Mouse (Mus musculus) ovary, postnatal 36 days (tissue): ENCODE results near the gene Akap2.
"Not testable (repeated sequence)": the region's sequence is repeated elsewhere in the genome, so short reads cannot be mapped to it uniquely, and the experiment has no call there.

Experiments used
- DNase-seq: peaks from one replicate; pipeline ENCODE4 v3.0.0; 2022; ENCODE audit warnings: low spot score, mixed read lengths

The Akap2 gene

DNA sequence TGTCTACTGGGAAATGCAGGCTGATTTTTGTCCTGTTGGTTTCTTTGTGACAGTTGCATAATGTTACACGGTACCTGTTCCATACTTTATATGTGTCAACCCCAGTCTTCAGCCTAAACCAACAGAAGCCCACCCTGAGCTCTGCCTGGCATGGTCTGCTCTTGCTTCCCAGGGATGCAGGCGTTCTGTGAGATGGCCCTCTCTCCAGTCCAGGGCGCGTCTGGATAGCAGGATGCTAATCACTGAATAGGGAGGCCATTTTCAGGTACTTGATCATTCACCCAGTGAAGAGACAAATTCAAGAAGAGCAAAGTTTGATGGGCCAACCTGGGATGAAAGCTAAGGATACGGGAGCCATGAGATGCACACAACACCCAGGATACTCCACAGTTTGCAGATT is 161.7 kb downstream of the Akap2 start:
- no peak for DNase-seq

DNA sequence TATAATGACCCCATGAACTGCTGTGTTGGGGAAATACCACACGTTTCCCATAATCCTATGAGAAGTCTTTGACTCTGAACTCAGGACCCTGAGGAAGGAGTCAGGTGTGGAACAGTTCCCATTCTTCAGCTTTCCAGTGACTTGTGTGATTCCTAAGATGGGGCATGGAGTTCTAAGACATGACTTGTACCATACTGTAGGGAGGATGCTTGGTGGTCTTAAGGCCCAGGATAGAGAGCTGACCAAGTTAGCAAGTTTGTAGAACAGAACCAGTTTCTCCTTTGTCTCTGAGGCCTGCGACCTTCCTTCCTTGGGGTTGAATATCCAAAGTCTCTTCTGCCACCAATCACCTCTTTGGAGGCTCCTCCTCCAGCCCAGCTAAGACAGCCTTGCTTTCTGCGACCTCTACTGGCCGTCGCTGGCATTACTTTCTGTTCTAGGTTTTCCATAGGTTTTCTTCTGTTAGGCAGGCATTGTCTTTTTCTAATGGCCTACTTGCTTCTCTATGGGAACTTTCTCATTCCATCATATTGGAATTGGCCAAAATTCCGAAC is 162.4 kb downstream of the Akap2 start:
- peak; percentile 74 for DNase-seq

DNA sequence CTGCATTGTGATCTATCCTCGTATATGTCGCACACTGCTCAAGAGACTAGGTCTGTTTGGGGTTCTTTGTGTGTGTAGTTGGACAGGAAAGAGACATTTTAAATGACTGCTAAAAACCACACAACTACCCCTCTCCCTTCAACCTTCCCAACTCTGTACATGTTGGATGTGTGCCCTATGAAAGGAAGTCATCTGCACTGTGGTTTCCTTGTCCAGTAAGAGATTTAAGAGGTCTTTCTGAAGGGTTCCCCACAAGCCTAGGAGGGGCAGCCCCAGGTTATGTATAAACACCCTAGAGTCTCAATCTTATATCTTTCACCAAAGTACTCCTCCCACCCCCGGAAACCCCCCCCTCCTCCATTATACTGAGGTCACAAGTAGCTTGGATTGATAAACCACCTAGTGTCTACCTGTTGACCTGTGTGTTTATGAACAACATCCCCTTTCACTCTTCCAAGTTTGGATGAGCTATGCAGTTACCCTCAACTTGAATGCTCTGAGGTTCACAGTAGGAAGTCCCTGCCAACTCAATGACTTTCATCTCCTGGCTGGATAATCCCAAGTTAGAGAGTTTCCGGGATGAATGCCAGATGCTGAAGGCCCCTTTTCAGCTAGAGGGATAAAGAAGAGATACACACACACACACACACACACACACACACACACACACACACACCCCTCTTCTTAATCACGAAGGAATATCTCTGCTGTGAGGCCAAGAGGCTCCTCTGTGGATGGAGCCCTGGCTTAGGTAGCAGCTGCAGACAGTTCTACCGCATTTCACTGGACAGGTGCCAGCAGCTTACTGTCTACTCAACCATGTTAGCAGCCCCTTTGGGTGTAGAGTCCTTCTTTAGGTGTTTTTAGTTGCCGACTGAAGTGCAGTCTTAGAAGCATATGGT is 166.3 kb downstream of the Akap2 start:
- DNase-seq, result no peak

DNA sequence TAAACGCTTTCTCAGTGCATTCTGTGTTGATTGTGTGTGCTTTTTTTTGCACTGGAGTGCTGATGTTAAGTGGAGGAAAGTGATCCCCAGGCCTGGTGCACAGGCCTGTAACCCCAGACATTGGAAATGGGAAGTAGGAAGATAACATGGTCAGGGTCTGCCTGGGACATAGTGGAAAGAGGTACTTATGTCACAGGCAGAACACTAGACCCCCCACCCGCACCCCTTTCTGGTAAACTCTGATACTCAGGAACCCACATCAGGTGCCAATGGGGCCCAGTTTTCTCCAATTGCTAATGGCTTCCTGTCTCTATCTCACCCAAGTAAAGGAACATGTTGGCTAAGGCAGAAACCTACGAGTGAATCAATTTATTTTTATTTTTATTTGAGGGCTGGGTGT is 167.1 kb downstream of the Akap2 start:
- DNase-seq, result no peak

DNA sequence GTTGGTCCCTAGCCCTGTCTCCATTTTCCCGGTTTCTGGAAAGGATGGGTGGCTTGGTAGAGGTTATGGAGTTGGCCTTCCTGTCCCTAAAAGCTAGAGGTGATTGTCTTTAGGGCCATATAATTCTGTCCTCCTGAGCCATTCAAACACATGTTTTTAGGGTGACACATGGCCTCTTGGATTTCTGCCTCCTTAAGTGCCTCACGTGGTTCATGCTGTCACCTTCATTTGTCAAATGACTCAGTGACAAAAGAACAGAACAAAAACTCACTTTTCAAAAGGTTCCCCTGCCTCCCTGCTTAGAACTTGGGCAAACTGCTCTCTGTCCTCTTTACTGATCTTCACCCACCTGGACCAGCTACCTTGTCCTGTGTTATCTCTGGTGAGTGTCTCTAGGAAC is 167.7 kb downstream of the Akap2 start:
- no peak for DNase-seq

DNA sequence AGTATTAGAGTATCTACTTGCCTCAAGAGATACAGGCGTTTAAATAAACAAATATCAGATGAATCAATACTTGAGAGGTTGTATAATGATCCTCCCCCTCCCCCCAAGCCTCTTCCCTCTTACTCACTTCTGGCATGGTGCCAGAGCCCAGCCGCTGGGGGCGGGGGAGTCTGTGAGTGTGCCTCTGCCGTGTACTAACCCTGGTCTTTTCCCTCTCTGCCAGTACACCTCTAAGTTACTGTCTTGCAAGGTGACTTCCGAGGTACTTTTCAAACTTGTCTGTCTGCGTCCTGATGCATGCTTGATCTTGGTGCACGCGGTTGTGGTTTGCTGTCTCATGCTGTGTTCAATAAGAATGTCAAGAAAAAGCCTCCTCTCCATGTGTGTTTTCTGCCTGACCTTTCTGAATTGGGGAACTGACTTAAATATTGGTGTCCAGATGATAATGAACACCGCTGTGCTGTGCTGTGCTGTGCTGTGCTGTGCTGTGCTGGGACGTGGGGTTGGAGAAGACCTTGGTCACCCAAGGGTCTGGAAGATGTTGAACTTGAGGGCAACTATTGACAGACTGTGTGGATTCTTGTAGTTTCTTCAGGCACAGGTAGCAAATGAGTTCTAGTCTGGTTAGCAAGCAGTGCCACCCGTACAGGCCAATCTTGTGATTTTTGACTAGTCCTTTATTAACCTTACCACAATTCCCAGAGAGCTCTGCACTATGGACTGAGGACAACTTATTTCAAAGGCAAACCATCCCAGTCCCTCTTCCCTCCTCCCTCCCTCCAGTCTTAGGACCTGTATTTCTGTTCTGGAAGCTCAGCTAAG is 168.8 kb downstream of the Akap2 start:
- DNase-seq, result peak; percentile 37

DNA sequence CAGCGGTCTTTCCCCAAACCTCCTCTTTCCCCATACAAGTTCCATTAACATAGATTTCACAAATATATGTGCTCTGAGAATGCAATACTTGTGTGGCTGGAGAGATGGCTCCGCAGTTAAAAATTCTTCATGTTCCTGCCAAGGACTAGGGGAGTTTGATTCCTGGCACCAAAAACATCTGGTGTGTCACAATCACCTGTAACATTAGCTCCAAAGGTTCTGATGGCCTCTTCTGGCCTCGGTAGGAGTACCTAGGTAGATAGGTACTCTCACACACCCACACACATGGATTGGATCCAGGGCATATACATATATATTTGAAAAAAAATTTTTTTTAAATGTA is 169.4 kb downstream of the Akap2 start:
- DNase-seq, result no peak

DNA sequence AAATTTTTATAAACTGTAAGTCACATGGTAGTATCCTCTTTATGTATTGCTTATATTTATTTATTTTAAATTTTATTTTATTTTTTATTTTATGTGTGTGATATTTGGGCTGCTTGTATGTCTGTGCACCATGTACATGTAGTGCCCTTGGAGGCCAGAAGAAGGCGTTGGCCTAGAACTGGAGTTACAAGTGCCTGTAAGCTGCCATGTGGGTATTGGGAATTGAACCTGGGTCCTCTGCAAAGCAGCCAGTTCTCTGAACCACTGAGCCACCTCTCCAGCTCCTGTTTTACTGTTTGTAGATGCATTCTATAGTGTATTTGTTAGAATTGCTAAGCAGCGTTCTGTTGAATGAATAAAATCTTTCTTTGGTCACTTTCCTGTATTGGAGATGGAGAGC is 170.8 kb downstream of the Akap2 start:
- no peak for DNase-seq

DNA sequence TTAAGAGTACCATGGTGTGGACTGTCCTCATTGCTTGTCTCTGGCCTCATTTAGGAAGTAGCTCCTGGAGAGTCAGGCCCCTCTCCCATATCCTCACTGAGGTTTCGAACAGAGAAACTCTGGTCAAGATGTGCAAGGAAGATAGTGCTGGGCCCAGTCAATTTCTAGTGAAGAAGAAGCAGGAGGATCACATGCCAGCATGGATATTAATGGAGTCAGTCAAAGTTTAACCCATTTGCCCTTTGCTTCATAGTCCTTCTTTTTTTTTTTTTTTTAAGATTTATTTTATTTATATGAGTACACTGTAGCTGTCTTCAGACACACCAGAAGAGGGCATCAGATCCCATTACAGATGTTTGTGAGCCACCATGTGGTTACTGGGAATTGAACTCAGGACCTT is 171.5 kb downstream of the Akap2 start:
- DNase-seq, result not testable (repeated sequence)

DNA sequence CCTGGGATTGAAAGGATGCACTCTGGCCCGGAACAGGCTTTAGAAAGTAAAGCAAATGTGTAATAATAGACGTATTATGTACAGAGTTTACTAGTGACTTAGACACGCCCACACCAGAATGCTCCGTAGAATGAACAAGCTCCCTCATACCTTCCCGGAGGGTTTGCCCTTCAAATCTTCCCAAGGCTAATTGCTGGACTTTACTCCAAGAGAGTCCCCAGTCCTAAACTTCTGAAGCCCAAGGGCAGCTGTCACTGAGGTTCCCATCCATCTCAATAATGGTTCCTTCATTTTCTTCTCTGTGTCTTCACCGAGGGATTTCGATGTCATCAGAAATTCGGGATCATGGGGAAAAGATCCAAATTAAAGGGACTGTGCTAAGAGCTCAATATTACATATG is 172.3 kb downstream of the Akap2 start:
- no peak for DNase-seq

DNA sequence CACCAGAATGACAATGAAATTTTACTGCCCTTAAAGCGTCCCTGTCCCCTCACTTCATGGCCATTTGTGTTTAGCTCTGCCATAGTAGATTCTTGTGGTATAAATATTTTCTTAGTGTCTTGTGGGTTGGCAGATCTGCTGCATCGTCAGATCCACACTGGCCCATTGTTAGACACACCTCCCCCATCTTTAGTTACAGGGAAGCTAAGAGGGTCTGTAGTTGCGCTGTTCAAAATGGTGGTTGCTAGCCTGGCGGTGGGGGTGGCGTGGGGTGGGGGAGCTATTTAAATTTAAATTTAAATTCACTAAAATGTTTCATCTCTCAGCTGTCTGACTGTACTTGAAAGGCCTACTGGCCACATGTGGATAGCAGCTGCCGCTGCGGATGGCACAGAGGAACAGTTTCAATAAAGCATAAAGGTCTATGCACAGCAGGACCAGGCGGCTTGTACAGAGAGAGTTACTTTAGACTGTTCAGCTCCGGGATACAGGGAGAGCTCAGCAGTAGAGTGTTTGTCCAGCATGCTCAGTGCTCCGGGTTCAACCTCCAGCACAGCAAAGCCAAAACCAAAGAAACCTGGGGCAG is 174.6 kb downstream of the Akap2 start:
- no peak for DNase-seq

DNA sequence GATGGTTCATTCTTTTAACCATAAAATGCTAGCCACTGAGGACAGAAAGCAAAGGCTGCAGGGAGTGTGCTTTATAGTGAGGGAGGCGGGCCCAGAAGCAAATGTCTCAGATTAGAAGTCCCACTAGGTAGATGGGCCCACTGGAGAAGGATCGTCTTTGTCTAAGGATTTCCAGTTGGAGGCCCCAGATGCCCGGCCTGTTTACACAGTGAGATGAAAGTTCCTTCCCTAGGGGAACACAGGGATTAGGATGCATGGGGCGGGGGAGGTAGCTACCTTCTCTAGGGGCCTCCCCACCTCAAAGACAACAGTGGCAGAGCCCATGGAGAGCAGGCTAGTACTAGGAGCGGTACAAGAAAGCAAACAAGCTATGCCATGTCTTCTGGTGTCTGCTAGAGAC is 177.7 kb downstream of the Akap2 start:
- no peak for DNase-seq

DNA sequence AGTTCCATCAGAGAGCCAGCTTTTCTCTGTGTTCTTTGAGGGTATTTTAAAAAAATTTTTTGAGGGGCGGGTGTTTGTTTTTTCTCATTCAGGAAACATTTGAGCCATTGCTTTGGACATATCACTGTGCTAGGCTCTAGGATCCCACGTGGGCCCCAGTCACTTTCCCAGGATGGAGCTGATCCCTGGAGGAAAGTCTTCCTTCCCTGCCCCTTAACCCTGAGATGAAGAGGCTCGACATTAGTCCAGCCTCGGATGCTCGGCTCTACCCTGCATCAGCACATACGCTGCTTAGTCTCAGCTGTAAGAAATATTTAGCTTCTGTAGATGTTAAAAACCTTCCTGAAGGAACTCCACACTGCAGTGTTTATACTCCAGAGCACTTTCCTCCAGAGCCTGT is 178.4 kb downstream of the Akap2 start:
- DNase-seq, result no peak

DNA sequence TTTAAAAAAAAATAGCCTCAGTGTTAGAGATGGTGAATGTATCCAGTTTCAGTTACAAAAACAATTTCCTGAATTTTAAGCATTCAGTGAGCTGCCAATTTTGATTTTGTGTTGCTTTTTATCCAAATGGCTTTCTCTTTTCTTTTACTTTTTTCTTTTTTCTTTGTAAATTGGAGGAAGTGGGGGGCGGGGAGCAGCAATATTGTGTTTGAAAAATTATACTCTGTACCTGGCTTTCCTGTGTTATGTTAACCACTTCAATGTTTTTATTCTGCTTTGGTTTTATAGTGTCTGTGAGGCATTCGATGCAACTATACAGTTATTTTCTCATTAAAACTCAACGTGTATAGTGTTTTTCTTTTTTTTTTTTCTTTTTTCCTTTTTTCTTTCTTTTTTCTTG is 179.2 kb downstream of the Akap2 start:
- no peak for DNase-seq

DNA sequence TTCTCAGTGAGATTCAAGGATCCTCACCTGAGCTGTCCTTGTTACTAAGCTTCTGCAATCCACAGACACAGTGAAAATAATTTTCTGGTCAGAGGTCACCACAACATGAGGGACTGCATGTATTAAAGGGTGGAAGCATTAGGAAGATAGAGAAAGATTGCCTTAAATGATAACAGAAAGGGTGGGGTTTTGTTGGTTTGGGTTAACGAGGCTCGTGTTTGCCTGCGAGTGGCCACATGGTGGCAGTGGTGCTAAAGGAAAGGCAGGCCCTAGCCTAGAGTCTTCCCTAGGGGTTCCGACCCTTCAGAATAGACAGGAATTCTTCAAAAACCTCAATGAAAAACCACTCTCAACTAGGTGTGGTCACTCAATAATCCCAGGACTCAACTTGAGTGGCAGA is 183.8 kb downstream of the Akap2 start:
- DNase-seq, result peak; percentile 41

DNA sequence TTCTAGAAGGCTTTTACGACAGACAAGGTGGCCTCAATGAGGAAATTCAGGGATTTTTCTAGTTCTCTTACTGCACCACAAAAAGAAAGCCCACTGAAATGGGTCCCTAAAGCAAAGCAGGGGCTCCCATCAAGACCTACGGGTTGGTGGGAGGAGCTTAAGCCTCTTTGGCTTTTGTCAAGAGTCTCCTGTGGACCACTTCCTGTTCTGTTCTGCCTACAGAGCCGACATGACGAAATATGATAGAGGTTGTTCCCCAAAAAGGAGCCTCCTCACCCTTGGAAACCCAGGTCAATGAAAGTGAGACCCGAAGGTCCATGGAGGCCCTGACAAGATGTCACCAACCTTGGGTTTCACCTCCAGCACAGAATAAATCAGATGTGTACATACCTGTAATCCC is 185.2 kb downstream of the Akap2 start:
- no peak for DNase-seq

DNA sequence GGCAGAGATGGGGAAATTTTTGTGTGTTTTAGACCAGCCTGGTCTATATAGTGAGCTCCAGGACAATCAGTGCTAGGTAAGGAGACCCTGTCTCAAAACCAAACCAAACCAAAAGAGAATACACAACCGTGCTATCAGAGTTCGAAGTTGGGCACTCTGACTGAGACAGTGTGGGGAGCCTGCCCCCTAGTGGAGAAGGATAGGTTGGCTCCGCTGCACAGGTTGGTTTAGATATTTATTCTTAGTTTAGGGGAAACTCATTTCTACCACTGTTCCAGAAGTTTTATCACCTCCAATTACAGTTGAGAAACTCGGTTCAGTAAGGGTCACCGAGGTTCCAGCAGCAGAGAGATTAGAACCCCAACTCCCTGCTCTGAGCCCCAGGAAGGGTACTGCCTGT is 186.8 kb downstream of the Akap2 start:
- peak; percentile 60 for DNase-seq

DNA sequence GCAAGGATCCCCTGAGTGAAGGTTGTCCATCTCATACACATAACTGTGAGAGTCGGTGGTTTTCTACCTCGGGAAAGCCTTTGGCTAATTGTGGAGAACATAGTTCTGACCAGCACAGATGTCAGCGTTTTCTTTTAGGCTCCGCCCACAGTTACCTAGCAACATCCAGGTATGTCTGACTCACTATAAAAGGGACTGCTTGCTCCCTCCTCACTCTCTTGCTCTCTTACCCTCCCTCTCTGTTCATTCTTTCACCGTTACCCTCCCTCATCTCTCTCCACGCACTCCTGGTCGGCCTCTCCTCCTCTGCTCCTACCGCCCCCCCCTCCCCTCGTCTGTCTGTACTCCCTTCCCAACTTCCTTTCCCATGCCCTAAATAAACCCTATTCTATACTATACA is 187.2 kb downstream of the Akap2 start:
- no peak for DNase-seq

DNA sequence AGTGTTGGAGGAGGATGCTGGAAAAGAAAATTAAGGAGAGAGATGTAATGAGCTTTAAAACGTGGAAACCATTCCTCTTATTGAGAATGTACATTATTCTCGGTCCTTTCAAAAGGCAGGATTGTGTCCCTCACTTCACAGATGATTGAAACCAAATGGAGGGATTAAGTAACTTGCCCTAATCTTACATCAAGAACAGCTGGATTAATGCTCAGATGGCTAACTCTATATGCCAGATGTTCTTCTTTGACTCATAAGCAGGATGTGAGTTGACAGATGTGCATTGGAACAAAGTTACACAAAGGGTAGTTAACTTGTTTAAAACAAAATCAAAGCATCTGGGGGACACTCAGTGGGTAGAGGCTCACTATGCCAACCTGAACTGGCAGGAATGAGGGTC is 189.3 kb downstream of the Akap2 start:
- no peak for DNase-seq

DNA sequence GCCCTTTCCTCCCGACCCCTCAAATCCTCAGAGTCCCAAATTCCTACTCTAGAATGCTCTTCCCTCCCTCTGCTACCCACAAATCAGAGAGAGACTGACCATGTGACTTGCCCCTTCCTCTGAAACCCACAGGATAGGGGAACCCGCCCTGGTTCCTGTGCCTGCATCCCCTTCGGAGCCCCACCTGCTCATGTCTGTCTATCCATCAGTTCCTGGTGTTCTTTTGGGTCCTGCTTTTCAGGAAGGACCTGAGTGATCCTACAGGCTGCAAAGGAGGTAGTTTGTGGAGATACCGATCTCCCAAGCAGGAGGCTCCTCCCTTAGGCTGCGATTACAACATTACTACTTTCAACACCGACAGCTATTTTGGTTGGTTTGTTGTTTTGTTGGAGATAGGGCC is 191.4 kb downstream of the Akap2 start:
- DNase-seq, result no peak

DNA sequence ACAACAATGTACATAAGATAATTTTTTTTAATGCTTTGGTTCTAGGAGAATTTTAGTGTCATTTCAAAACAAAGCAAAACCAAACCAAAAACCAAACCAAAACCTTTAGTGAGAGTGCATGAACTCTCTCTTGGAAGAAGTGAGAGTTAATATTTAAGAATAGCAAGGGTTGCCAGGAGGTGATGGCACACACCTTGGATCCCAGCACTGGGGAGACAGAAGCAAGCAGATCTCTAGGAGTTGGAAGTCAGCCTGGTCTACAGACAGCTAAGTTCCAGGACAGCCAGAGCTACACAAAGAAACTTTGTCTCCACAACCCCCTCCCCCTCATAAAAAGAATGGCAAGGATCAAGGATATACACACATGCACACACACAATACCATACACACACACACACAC is 195.6 kb downstream of the Akap2 start:
- DNase-seq, result no peak
